11 mouse cellular contexts compared by ENCODE assay signal in the genomic region with DNA sequence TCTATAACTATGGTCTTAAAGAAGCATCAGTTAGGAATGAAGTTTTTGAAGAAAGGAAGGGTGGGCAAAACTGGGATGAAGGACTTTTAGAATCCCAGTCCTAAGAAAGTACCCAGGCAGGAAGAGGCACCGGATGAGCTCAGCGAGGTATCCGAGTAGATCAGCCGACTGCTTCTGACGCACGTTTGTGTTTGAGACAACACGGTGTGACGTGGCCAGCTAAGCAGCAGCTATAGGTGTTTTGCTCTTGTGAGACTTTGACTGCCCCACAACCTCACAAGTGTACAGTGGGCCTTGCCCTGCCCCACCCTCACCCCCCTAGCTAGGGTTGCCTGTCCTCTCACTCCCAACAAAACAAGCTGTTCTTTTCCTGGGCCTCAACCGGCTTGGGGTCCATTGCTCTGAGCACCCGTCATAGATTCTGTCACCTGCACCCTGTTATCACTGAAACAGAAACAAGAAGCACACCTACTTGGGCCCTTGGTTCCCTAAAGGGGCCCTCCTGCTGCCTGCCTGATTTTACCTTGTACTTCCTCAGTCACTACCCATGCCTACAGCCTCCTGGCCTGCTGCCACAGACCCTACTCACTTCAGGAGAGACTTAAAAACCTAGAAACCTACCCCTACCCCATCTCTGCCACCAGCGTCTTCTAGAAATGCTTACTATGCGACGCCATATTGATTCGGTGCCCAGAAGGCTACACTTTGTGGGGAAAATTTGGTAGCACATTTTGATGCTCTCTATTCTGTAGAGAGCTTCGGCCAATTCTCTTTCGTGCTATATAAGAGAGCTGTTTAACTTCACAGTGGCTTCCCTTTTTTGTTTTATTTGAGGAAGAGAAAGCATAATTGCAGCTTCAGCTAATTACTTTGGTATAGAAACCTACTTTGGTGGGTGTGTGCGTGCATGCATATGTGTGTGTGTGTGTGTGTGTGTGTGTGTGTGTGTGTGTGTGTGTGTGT. TPM values are rescaled to one million over a fixed set of nuclear protein-coding genes. Genes with fewer than 3 reads are reported as not detected.
DNase-seq lines count a peak whose midpoint lies in the region; ATAC-seq and TF ChIP-seq lines count a peak whose summit lies in the region.
"Had no signal": no experiment of that assay in that cellular context is flagged by ENCODE, and none has a peak within 500 bp of the region (broad histone marks: within the 10 kb centered on the region; RNA-seq: fewer than 3 reads in every experiment).

No protein-coding gene starts in this region.

- H3K36me3 ChIP-seq in embryonic facial prominence, embryonic 14.5 days (ENCODE audit: control insufficient read depth, insufficient read depth, low read length) = peaks cover 21% of the 10 kb centered on the region
- H3K36me3 ChIP-seq in limb, embryonic 12.5 days = peaks cover 34% of the 10 kb centered on the region

- DNase-seq in layer of hippocampus, adult 2 months (ENCODE audit: low spot score in 2 of 2) = no peak
- DNase-seq in layer of hippocampus, postnatal 36 days = no peak
- DNase-seq in embryonic facial prominence, embryonic 14.5 days (ENCODE audit: low spot score) = no peak
- DNase-seq in spleen, postnatal 36 days (ENCODE audit: low spot score in 2 of 2) = peak; percentile 69 to 71
- no peak for DNase-seq in frontal cortex, postnatal 25 days (ENCODE audit: low spot score in 2 of 2)
- no peak for DNase-seq in adrenal gland, postnatal 14 days

- H3K9me3 ChIP-seq in embryonic facial prominence, embryonic 14.5 days (ENCODE audit: control insufficient read depth, low read length) = no peaks in the 10 kb centered on the region
- no peaks in the 10 kb centered on the region for H3K9me3 ChIP-seq in limb, embryonic 12.5 days
- H3K9me3 ChIP-seq: embryonic facial prominence, embryonic 13.5 days; midbrain, embryonic 12.5 days had no signal

- H3K9ac ChIP-seq in embryonic facial prominence, embryonic 14.5 days (ENCODE audit: low read depth, low read length) = no peak overlapping the region
- no peak overlapping the region for H3K9ac ChIP-seq in limb, embryonic 12.5 days (replicated peaks)
- H3K9ac ChIP-seq: embryonic facial prominence, embryonic 13.5 days; midbrain, embryonic 12.5 days had no signal

- H3K27ac ChIP-seq in layer of hippocampus, adult 2 months = peak overlapping the region; percentile 51; the same call in 1 of the 2 replicates
- H3K27ac ChIP-seq in embryonic facial prominence, embryonic 14.5 days (replicated peaks; ENCODE audit: low read depth, low read length) = peak overlapping the region; percentile 79
- H3K27ac ChIP-seq in limb, embryonic 12.5 days = peak overlapping the region; percentile 86
- H3K27ac ChIP-seq: midbrain, embryonic 12.5 days had no signal

- H3K4me2 ChIP-seq in embryonic facial prominence, embryonic 14.5 days (ENCODE audit: low read depth, low read length) = no peak overlapping the region
- no peak overlapping the region for H3K4me2 ChIP-seq in limb, embryonic 12.5 days
- H3K4me2 ChIP-seq: embryonic facial prominence, embryonic 13.5 days; midbrain, embryonic 12.5 days had no signal

- 88% methylated on average over 17 of the region's 17 CpGs for WGBS in embryonic facial prominence, embryonic 14.5 days
- WGBS in limb, embryonic 12.5 days = 86% methylated on average over 17 of the region's 17 CpGs

- no peak for ATAC-seq in embryonic facial prominence, embryonic 14.5 days (ENCODE audit: low read depth)
- no peak for ATAC-seq in limb, embryonic 12.5 days (ENCODE audit: insufficient number of reproducible peaks, insufficient read depth, low FRiP score, low TSS enrichment, low read depth)

- H3K4me3 ChIP-seq in layer of hippocampus, adult 2 months = no peak overlapping the region
- H3K4me3 ChIP-seq in embryonic facial prominence, embryonic 14.5 days (ENCODE audit: low read depth, low read length) = no peak overlapping the region
- H3K4me3 ChIP-seq in limb, embryonic 12.5 days (replicated peaks) = no peak overlapping the region
- H3K4me3 ChIP-seq: embryonic facial prominence, embryonic 13.5 days; left cerebral cortex, adult 2 months; midbrain, embryonic 12.5 days had no signal

- H3K4me1 ChIP-seq in embryonic facial prominence, embryonic 14.5 days (ENCODE audit: control insufficient read depth, insufficient read depth, low read length) = peaks cover 20% of the 10 kb centered on the region
- H3K4me1 ChIP-seq in limb, embryonic 12.5 days (replicated peaks) = peaks cover 37% of the 10 kb centered on the region

- no peak for TF ChIP-seq CTCF in layer of hippocampus, adult 2 months (conservative IDR thresholded peaks at IDR 0.05)

- H3K27me3 ChIP-seq in embryonic facial prominence, embryonic 14.5 days (replicated peaks; ENCODE audit: control insufficient read depth, insufficient read depth, low read length) = no peaks in the 10 kb centered on the region
- H3K27me3 ChIP-seq in limb, embryonic 12.5 days = no peaks in the 10 kb centered on the region
- H3K27me3 ChIP-seq: embryonic facial prominence, embryonic 13.5 days; midbrain, embryonic 12.5 days; Patski had no signal

RNA-seq across cellular contexts. Expression of gene A930033H14Rik, which starts 39.5 kb away (rescaled TPM):
- total RNA-seq in layer of hippocampus, adult 2 months (2021) = 1 to 10 TPM; 2.6 to 2.8 TPM
- 1 to 10 TPM; 2.7 TPM for total RNA-seq in layer of hippocampus, postnatal 36 days (2021)
- 2.5 and 3.1 TPM in 2 replicates for polyA plus RNA-seq in embryonic facial prominence, embryonic 14.5 days (2014; fragmentation: Nextera tagmentation; extraction: Ambion mirVana)
- 2.7 and 2.9 TPM in 2 replicates for polyA plus RNA-seq in limb, embryonic 12.5 days (2016; fragmentation: Nextera tagmentation; extraction: Ambion mirVana)
- total RNA-seq in adrenal gland, postnatal 14 days (2021) = 2.4 and 3.7 TPM in 2 replicates

Comparison
In these comparisons a context has a peak if more than half of its experiments do, and no peak if none do; other contexts are left out.
1. DNase-seq: peak in spleen, postnatal 36 days (2 of 2); none in layer of hippocampus, adult 2 months (0 of 2), layer of hippocampus, postnatal 36 days (0 of 2), embryonic facial prominence, embryonic 14.5 days (single experiment), frontal cortex, postnatal 25 days (0 of 2) and adrenal gland, postnatal 14 days (single experiment).
2. Peak in every context shown above with its lines, with median percentiles within 50 percentile points of each other: H3K27ac ChIP-seq.